Mouse (Mus musculus): ENCODE data around the gene Tia1.

DNA sequence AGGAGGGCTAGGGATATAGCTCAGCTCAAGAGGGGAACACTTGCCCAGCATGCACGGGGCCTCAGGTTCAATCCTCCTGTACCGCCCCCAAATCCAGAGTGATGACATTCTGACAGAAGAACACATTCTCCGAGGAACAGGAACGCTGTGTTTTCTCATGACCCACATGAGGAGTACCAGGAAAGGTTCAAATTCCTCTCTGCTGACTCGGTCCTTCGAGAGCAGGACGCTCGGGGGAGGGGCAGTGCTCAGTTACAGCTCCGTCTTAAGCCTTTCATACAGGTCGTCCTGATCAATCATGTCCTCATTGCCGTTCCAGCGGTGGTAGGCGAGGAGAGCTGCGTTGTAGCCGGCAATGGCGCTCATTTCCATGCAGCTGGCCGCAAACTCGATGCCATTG lies 15.6 kb upstream of the Tia1 start:
- TF ChIP-seq CTCF (IDR thresholded peaks at IDR 0.05; ENCODE audit: control insufficient read depth, insufficient read depth, low read length) (no peak), POLR2A (IDR thresholded peaks at IDR 0.05; ENCODE audit: borderline replicate concordance, control insufficient read depth, low read depth, low read length) (no peak)
